Mouse (Mus musculus): ENCODE results near the gene Peli2. TPM values are rescaled to one million over a fixed set of nuclear protein-coding genes. Genes with fewer than 3 reads are reported as not detected.

Gene Peli2
- polyA plus RNA-seq, 1 experiment from 2014 or later = 15.3 TPM

- no peaks in the 10 kb centered on the region for H3K27me3 ChIP-seq
- no peak overlapping the region for H3K4me2 ChIP-seq (replicated peaks)
- no peak overlapping the region for H3K4me3 ChIP-seq
- no peaks in the 10 kb centered on the region for H3K4me1 ChIP-seq
- H3K9ac ChIP-seq = no peak overlapping the region
- no peak overlapping the region for H3K27ac ChIP-seq
- no peaks in the 10 kb centered on the region for H3K9me3 ChIP-seq (replicated peaks)
- 86% methylated on average over 7 of the region's 7 CpGs for WGBS
- ATAC-seq (ENCODE audit: low FRiP score) = no peak
- H3K36me3 ChIP-seq = no peaks in the 10 kb centered on the region
These were observed 14.2 kb upstream of the Peli2 start for GRCm38 (mm10) chr14:48106453-48106852.

DNA sequence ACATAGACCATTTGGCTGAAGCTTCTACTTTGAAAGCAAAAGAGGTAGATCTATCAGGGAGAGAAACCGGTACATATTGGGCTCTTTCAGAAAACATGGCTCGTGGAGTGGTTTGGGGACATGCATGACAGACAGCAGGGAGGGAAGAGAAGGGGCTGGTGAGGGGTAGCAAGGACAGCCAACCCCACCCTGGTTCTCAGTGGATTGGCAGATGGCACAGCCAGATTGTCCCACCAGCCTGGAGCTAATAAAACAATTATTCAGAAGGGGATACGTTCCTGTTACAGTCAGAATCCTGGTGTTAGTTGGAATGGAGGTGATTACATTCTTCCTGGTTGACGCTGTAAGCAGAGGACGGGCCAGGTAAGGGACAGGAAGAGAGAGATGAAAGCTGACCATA lies 2.6 kb upstream of the Peli2 start:
- Histone ChIP-seq H3K4me1 (peaks cover 25% of the 10 kb centered on the region), H3K27ac (no peak overlapping the region), H3K9ac (no peak overlapping the region), H3K4me2 (replicated peaks) (no peak overlapping the region), H3K27me3 (no peaks in the 10 kb centered on the region), H3K4me3 (no peak overlapping the region), H3K9me3 (replicated peaks) (no peaks in the 10 kb centered on the region), H3K36me3 (no peaks in the 10 kb centered on the region)
- ATAC-seq (ENCODE audit: low FRiP score) = no peak
- whole genome bisulfite sequencing = 67% methylated on average over 5 of the region's 5 CpGs

DNA sequence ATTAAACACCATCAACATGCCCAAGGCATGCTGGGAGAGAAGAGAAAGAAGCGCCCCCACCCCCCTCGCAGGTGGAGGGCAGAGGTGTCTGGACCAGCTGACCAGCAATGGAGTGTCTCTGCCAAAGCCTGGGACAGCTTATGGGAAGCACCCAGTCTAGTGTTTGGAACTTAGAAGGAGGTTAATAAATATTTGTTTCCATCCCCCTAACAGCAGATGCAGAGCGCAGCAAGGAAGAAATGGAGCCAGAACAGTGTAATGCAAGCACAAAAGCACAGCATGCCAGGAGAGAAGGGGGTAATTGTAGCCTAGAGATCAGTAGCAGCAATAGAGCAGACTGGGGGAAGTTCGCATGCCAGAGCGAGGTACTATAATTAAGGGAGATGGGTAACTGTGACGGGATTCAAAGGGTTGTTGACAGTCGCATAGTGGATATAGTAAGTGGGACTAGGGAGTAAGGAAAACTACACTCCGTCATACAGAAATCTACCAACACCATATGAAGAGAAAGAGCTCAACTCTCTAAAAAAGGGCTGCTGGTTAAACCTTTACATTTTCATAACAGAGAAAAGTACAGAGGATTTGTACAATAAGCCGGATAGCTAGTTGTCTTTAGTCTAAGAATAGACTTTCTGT lies 1.5 kb upstream of the Peli2 start:
- no peak overlapping the region for H3K9ac ChIP-seq
- no peak for ATAC-seq (ENCODE audit: low FRiP score)
- H3K4me3 ChIP-seq = no peak overlapping the region
- no peaks in the 10 kb centered on the region for H3K36me3 ChIP-seq
- peaks cover 32% of the 10 kb centered on the region for H3K4me1 ChIP-seq
- H3K27ac ChIP-seq = peak overlapping the region; percentile 55
- no peaks in the 10 kb centered on the region for H3K27me3 ChIP-seq
- no peaks in the 10 kb centered on the region for H3K9me3 ChIP-seq (replicated peaks)
- H3K4me2 ChIP-seq (replicated peaks) = peak overlapping the region; percentile 90
- WGBS = 6% methylated on average over 9 of the region's 9 CpGs

DNA sequence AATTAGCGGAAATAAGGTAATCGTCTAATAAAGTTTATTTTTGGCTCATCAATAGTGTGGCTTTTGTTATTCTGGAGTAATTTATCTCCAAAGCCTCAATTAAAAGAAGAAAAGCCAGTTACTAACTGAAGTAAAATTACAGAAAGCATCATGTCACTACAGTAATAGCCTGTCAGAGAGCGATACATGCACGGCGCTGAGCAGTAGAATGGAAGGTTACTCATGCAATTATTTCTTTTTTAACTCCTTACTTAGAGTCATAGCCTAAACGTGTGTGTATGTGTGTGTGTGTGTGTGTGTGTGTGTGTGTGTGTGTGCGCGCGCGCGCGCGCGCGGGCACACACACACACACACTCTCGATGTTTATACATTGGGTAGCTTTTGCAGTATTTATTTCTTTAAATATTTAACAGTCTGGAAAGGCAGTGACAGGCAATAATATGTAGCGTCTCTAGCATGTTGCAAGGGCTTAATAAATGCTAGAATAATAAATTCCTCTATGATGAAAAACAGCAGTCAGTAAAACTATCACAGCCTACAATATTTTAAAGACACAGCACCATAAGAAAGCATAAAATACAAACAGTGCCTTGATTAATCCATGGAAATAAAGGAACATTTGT lies 864 bp upstream of the Peli2 start:
- no peak overlapping the region for H3K27ac ChIP-seq
- no peaks in the 10 kb centered on the region for H3K9me3 ChIP-seq (replicated peaks)
- peaks cover 38% of the 10 kb centered on the region for H3K4me1 ChIP-seq
- no peaks in the 10 kb centered on the region for H3K27me3 ChIP-seq
- peak overlapping the region; percentile 19 for H3K4me3 ChIP-seq
- 10% methylated on average over 17 of the region's 17 CpGs for WGBS
- no peak overlapping the region for H3K9ac ChIP-seq
- peak overlapping the region; percentile 90 for H3K4me2 ChIP-seq (replicated peaks)
- H3K36me3 ChIP-seq = no peaks in the 10 kb centered on the region
- ATAC-seq (ENCODE audit: low FRiP score) = no peak

DNA sequence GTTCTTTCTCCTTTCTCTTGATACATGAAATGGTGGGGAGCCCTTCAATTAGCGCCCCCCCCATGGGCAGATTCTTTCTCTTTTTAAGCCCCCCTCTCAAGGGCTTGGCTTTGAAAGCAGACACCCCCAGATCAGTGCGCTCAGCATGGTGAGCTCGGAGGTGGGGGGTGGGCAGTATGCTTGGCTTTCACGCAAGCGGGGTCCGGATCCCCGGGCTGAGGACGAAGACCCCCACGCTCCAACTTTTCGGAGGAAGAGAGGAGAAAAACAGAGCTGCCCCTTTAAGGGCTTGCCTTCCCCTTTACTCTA lies 226 bp upstream of the Peli2 start:
- Histone ChIP-seq H3K27me3 (no peaks in the 10 kb centered on the region), H3K4me1 (peaks cover 45% of the 10 kb centered on the region), H3K4me3 (peak overlapping the region; percentile 86), H3K4me2 (replicated peaks) (peak overlapping the region; percentile 90), H3K27ac (no peak overlapping the region), H3K9ac (peak overlapping the region; percentile 96), H3K36me3 (no peaks in the 10 kb centered on the region), H3K9me3 (replicated peaks) (no peaks in the 10 kb centered on the region)
- no peak for ATAC-seq (ENCODE audit: low FRiP score)
- WGBS = 0% methylated on average over 8 of the region's 10 CpGs

DNA sequence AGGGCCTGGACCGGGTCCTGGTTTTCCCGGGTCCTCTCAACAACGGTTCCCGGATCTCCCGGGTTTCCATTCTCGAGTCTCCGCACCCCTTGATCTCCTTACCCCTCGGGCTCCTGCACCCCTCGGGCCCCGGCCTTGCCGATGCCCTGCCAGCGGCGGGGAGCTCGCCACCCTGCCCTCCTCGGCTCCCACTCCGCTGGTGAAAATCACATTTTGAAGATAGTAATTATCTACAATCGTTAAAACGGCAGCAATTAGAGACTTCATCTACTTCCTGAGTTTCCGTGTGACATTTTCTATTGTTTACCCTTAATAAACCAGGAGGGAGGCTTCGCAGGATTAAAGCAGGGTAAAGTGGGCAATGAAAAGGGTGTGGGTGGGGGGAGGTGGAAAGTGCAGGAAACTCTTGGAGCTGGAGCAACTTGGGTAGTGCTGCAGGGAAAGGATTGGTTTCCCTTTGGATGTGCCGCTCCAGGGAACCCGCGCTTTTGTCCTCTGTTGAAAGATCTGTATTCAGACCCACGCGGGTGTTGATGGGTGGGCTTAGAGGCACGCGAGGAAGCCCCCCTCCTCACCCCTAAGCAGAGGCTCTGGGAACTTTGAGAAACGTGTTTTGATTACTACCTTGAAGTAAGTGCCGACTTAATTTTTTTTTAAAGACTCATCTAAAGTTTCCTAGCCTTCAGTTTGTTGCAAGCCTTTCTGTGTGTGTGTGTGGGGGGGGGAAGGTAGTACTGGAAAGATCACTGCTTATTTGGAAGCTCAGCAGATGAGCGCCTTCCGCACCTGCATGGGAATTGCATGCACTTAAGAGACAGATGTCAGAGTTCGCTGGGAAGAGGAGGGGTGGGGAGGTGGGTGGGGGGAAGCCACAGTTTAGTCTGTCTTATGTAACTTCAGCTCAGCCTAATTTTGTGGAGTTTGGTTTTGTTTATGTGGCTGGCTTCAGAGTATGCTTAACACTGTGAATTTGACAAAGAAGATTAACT lies 1.2 kb downstream of the Peli2 start:
- H3K4me1 ChIP-seq = peaks cover 50% of the 10 kb centered on the region
- H3K36me3 ChIP-seq = no peaks in the 10 kb centered on the region
- peak overlapping the region; percentile 96 for H3K9ac ChIP-seq
- no peaks in the 10 kb centered on the region for H3K9me3 ChIP-seq (replicated peaks)
- H3K27me3 ChIP-seq = no peaks in the 10 kb centered on the region
- peak; percentile 41 for ATAC-seq (ENCODE audit: low FRiP score)
- peak overlapping the region; percentile 86 for H3K4me3 ChIP-seq
- H3K4me2 ChIP-seq (replicated peaks) = peak overlapping the region; percentile 90
- 0% methylated on average over 32 of the region's 32 CpGs for WGBS
- H3K27ac ChIP-seq = peak overlapping the region; percentile 90

DNA sequence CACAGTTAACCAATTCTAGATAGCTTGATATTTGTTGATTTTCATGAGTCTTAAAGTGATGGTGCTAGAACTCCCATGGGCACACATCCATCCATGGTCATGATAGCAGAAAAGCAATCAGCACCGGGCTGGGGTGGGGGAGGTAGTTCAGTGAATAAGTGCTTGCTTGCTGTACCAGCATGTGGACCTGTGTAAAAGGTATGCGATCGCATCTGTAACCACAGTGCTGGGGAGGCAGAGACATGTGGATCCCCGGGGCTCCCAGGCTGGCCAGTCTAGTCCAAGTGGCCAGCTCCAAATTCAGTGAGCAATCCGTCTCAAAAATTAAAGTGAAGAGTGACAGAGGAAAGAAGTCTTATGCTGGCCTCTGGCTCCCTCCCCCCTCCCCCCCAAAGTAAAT lies 3.4 kb downstream of the Peli2 start:
- Histone ChIP-seq H3K9me3 (replicated peaks) (no peaks in the 10 kb centered on the region), H3K27ac (no peak overlapping the region), H3K4me3 (no peak overlapping the region), H3K9ac (no peak overlapping the region), H3K4me2 (replicated peaks) (no peak overlapping the region), H3K36me3 (no peaks in the 10 kb centered on the region), H3K4me1 (peaks cover 58% of the 10 kb centered on the region), H3K27me3 (no peaks in the 10 kb centered on the region)
- WGBS = 61% methylated on average over 5 of the region's 5 CpGs
- no peak for ATAC-seq (ENCODE audit: low FRiP score)

DNA sequence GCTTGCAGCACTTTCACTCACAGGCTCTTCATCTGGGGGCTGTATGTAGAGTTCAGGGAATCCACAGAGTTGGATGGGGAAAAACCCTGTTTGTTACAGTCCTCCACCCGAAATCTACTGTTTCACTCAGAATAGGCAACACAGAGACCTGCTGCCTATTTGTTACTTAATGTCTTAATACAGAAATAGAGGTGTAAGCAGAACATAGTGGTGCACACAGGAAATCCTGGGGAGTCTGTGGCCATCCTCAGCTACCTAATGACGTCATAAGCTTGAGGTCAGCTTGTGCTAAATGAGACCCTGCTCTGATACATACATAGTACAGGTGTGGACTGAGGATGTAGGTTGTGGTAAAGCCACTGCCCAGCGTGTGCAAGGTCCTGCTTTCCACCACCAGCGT lies 4.2 kb downstream of the Peli2 start:
- WGBS = 77% methylated on average over 4 of the region's 4 CpGs
- H3K4me3 ChIP-seq = no peak overlapping the region
- H3K9me3 ChIP-seq (replicated peaks) = no peaks in the 10 kb centered on the region
- H3K27ac ChIP-seq = no peak overlapping the region
- no peaks in the 10 kb centered on the region for H3K36me3 ChIP-seq
- H3K27me3 ChIP-seq = peaks cover 4% of the 10 kb centered on the region; the same call in 1 of the 2 replicates
- no peak overlapping the region for H3K4me2 ChIP-seq (replicated peaks)
- ATAC-seq (ENCODE audit: low FRiP score) = no peak
- H3K4me1 ChIP-seq = peaks cover 57% of the 10 kb centered on the region
- no peak overlapping the region for H3K9ac ChIP-seq

DNA sequence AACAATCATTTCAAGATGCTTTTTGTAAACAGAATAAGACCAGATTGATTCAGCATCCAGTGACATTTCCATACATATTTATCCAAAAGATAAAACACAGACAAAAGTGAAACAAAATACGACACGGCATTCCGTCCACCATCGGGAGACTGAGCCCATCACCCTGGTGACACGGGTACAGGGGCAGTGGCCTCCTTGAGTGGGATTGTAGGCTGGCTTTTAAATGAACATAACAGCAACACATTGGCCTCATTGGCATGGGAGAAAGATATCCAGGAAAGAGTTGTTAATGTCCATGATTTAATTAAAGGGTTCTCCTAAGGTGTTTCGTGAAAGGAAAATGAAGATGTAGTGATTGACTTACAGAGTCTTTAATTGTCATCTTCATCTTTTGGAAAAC lies 5.3 kb downstream of the Peli2 start:
- no peak overlapping the region for H3K27ac ChIP-seq
- H3K4me3 ChIP-seq = no peak overlapping the region
- H3K9me3 ChIP-seq (replicated peaks) = no peaks in the 10 kb centered on the region
- H3K4me2 ChIP-seq (replicated peaks) = no peak overlapping the region
- H3K27me3 ChIP-seq = peaks cover 4% of the 10 kb centered on the region; the same call in 1 of the 2 replicates
- H3K36me3 ChIP-seq = no peaks in the 10 kb centered on the region
- ATAC-seq (ENCODE audit: low FRiP score) = no peak
- 90% methylated on average over 6 of the region's 6 CpGs for WGBS
- H3K9ac ChIP-seq = no peak overlapping the region
- peaks cover 63% of the 10 kb centered on the region for H3K4me1 ChIP-seq

DNA sequence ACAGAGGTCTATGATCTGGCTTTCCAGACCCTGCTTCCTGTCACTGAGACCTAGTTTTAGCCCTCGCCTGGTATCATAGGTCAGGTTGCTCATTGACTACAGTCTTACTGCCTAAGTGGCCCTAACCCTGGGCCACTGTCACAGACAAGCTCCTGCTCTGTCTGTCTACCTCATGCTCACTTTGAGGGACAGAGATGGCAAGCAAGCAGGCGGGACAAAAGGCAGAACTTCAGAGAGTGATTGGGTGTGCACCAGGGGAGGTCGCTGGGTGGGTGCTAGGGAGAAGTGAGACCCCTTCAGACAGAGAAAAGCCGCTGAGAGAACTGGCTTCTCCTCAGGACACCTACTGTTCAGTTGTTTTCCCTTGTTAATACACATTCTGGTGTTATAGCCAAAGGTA lies 6.3 kb downstream of the Peli2 start:
- Histone ChIP-seq H3K27me3 (peaks cover 4% of the 10 kb centered on the region; the same call in 1 of the 2 replicates), H3K4me1 (peaks cover 72% of the 10 kb centered on the region), H3K36me3 (no peaks in the 10 kb centered on the region), H3K4me2 (replicated peaks) (no peak overlapping the region), H3K9me3 (replicated peaks) (no peaks in the 10 kb centered on the region), H3K27ac (no peak overlapping the region), H3K4me3 (no peak overlapping the region), H3K9ac (no peak overlapping the region)
- WGBS = 67% methylated on average over 4 of the region's 4 CpGs
- ATAC-seq (ENCODE audit: low FRiP score) = no peak

GRCm38 (mm10) chr14:48127609-48128185 lies 7.1 kb downstream of the Peli2 start:
- peaks cover 4% of the 10 kb centered on the region; the same call in 1 of the 2 replicates for H3K27me3 ChIP-seq
- ATAC-seq (ENCODE audit: low FRiP score) = no peak
- no peak overlapping the region for H3K27ac ChIP-seq
- no peaks in the 10 kb centered on the region for H3K9me3 ChIP-seq (replicated peaks)
- no peaks in the 10 kb centered on the region for H3K36me3 ChIP-seq
- peaks cover 71% of the 10 kb centered on the region for H3K4me1 ChIP-seq
- H3K4me2 ChIP-seq (replicated peaks) = no peak overlapping the region
- H3K4me3 ChIP-seq = no peak overlapping the region
- no peak overlapping the region; the same call in 1 of the 2 replicates for H3K9ac ChIP-seq
- 42% methylated on average over 8 of the region's 8 CpGs for WGBS

GRCm38 (mm10) chr14:48128701-48129100 lies 8.1 kb downstream of the Peli2 start:
- Histone ChIP-seq H3K4me3 (no peak overlapping the region), H3K4me1 (peaks cover 72% of the 10 kb centered on the region), H3K9ac (no peak overlapping the region), H3K36me3 (no peaks in the 10 kb centered on the region), H3K4me2 (replicated peaks) (no peak overlapping the region), H3K27me3 (peaks cover 4% of the 10 kb centered on the region; the same call in 1 of the 2 replicates), H3K9me3 (replicated peaks) (no peaks in the 10 kb centered on the region), H3K27ac (no peak overlapping the region)
- ATAC-seq (ENCODE audit: low FRiP score) = no peak
- WGBS = 94% methylated on average over 5 of the region's 5 CpGs

Data from hindbrain, embryonic 12.5 days (tissue).